Mouse (Mus musculus) gastrocnemius, adult 2 months (tissue): ENCODE data around the gene Mbd3l2. TPM values are rescaled to one million over a fixed set of nuclear protein-coding genes. Genes with fewer than 3 reads are reported as not detected.
"Not testable (repeated sequence)": the region's sequence is repeated elsewhere in the genome, so short reads cannot be mapped to it uniquely, and the experiment has no call there.

Experiments
- DNase-seq: peaks from one replicate; pipeline ENCODE4 v3.0.0; 2022
- H3K27ac ChIP-seq: fragments of 200-600 bp; 2 replicates; pipeline ENCODE4 v1.8.1; 2022; ENCODE audit warnings: mild to moderate bottlenecking
- H3K4me3 ChIP-seq: fragments of 200-600 bp; 2 replicates; pipeline ENCODE4 v1.8.1; 2022; ENCODE audit warnings: mild to moderate bottlenecking, moderate library complexity
- CTCF ChIP-seq: fragments of 200-600 bp; IDR thresholded peaks from 2 replicates; pipeline ENCODE4 v1.8.1; 2022; ENCODE audit warnings: antibody characterized with exemption, mild to moderate bottlenecking, moderate library complexity
- intact Hi-C: fragments of 180-260 bp; cut with DNase I; formaldehyde crosslinking; loops from one replicate; pipeline ENCODE4 v1.15.1; 2025
- long read RNA-seq, 2 experiments: library from polyadenylated mRNA; stranded (forward); transcript quantifications; one replicate each; pipeline ENCODE4 v2.0.0; 2021
- microRNA-seq: library from miRNA; unstranded; fragments of <30 nt; microRNA quantifications from one replicate; pipeline ENCODE4 v1.2.0, GENCODE M21; 2021
- total RNA-seq, 2 experiments: library from RNA; stranded (reverse); gene quantifications; 2 replicates each; pipeline ENCODE4 v1.2.3; 2021

Mbd3l2 gene
- total RNA-seq, result not detected
- long read RNA-seq, experiment 1, result 0 reads
- long read RNA-seq, experiment 2, result 0 reads

DNA sequence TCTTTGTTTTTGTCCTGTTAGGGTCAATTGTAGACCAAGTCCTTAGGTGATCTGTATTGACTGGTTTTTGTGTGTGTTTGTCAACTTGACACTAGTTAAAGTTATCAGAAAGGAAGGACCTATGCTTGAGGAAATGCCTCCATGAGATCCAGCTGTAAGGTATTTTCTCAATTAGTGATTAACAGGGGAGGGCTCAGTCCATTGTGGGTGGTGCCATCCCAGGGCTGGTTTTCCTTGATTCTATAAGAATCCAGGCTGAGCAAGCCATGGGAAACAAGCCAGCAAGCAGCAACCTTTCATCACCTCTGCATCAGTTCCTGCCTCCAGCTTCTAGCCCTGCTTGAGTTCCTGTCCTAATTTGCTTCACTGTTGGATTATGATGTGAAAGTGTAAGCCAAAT lies at the start of gene Mbd3l2:
Gene Mbd3l2, plus strand, starts transcription at position 301 of the 400 bp plus-strand sequence.
- DNase-seq, result no peak
- H3K4me3 ChIP-seq, result no peak within 1 kb of the TSS
- intact Hi-C loops, result no loop called here
- TF ChIP-seq CTCF, result no peak
- no peak within 1 kb of the TSS for H3K27ac ChIP-seq

DNA sequence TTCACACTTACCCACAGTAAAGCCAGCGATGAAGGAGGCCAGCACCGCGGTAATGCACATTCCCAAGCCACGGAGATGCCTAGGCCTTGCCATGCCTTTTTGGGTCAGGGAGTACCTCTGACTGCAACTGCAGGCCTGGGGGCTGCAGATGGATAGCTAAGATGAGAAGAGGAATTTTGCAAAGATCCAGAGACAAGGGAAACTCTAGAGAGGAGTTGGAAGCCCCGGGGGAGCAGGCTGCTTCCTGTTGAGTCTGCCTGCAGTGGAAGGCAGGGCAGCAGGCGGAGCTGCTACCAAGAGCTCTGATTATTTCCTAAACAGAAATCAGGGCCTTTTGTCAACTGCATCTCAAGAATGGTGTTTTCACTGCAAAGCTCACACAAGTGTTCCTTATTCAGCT lies 44.7 kb upstream of the Mbd3l2 start:
- intact Hi-C loops, result no loop called here
- H3K27ac ChIP-seq, result peak overlapping the region; percentile 75
- H3K4me3 ChIP-seq, result peak overlapping the region; percentile 57
- TF ChIP-seq CTCF, result no peak
- DNase-seq, result peak; percentile 46

DNA sequence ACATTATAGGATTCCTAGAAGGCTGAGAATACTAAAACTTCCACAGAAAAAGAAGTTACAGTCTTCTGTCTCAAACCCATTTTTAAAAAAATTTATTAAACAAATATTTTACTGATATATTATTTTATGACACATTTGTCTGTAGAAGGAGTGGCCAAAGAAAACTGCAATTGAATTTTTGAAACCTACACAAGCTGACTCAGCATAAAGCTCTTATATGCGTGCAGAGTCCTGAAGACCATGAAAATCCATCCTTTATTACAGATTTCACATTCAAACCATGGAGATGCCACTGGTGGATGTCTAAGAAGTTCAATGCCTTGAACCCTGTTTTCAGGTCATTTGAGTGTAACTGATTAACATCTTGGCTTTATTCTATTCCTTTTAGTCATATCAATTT lies 30.8 kb upstream of the Mbd3l2 start:
- intact Hi-C loops, result no loop called here
- no peak for TF ChIP-seq CTCF
- DNase-seq, result no peak
- Histone ChIP-seq H3K27ac (no peak overlapping the region), H3K4me3 (no peak overlapping the region)

DNA sequence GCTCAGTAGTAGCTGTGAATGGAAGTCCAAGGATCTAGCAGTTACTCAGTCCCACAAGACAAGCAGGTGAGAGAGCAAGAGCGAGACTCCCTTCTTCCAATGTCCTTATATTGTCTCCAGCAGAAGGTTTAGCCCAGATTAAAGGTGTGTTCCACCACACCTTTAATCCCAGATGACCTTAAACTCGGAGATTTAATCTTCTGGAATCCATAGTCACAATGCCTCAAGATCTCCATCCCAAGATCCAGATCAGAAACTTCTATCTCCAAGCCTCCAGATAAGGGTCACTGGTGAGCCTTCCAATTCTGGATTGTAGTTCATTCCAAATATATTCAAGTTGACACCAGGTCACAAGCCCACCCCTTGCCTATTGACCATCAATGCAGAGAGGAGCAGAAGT lies 27.6 kb upstream of the Mbd3l2 start, which contains the start of gene Naalad2:
Gene Naalad2, minus strand, starts transcription at position 101 of the 400 bp plus-strand sequence.
- intact Hi-C loops, H3K27ac ChIP-seq, H3K4me3 ChIP-seq, DNase-seq: not testable (repeated sequence)

DNA sequence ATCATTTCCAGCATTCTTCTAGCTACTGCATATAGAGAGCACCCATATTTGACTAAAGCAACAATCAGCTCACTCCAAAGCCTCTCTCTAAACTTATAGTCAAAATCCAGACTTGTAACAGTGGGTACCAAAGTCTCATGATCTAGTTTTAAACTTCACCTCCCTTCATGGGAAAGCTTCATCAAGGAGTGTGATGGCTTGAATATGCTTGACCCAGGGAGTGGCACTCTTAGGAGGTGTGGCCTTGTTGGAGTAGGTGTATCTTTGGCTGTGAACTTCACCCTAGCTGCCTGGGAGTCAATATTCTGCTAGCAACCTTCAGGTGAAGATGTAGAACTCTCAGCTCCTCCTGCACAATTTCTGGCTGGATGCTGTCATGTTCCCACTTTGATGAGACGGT lies 26.3 kb upstream of the Mbd3l2 start, which contains the start of gene Ubtfl1:
Gene Ubtfl1, plus strand, starts transcription at position 301 of the 400 bp plus-strand sequence.
- no peak for DNase-seq
- intact Hi-C loops, result no loop called here

DNA sequence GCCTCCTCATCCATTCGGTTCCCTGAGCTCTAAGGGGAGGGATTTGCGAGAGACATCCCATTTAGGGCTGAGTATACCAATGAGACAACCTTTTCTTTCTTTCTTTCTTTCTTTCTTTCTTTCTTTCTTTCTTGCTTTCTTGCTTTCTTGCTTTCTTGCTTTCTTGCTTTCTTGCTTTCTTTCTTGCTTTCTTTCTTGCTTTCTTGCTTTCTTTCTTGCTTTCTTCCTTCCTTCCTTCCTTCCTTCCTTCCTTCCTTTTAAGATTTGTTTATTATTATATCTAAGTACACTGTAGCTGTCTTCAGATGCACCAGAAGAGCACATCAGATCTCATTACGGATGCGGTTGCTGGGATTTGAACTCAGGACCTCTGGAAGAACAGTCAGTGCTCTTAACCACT lies 18.1 kb upstream of the Mbd3l2 start:
- H3K27ac ChIP-seq, intact Hi-C loops, H3K4me3 ChIP-seq, DNase-seq: not testable (repeated sequence)

More for the DNA sequence above, 26.3 kb upstream of the Mbd3l2 start, which contains the start of gene Ubtfl1:
- TF ChIP-seq CTCF, result no peak
- no peak within 1 kb of the TSS for H3K27ac ChIP-seq
- no peak within 1 kb of the TSS for H3K4me3 ChIP-seq

DNA sequence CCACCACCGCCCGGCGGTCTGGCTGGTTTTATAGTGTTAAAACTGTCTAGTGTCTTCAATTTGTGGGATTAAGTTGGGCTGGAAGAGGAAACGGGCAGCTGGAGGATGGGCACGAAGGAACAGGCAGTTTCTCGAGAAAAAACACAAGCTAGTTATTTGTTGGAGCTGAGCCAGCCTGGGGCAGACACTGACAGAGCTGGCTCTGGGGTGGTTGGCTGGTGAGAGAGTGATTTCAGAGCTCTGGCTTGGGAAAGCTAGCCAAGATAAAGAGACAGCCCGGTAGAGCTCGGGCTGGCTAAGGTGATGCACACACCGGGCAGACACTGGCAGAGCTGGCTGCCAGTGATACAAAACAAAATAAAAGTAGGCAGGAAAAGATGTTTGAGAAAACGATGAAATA lies 1.2 kb downstream of the Mbd3l2 start:
- no peak overlapping the region for H3K4me3 ChIP-seq
- H3K27ac ChIP-seq, result no peak overlapping the region
- DNase-seq, result no peak
- intact Hi-C loops, result no loop called here
- no peak for TF ChIP-seq CTCF

DNA sequence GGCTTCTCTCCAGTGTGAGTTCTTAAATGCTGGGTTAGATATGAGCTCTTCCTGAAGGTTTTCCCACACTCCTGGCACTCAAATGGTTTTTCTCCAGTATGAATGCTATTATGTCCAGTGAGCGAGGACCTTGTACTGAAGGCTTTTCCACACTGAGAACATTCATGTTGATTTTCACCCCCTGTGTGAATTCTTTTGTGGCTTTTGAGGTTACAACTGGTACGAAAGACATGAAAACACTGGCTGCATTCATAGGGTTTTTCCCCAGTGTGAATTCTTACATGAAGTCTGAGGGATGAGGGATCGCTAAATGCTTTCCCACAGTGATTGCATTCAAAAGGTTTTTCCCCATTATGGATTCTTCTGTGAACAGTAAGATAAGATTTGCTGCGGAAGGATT lies 26.1 kb downstream of the Mbd3l2 start:
- DNase-seq, result no peak
- no peak for TF ChIP-seq CTCF
- no peak overlapping the region for H3K4me3 ChIP-seq
- H3K27ac ChIP-seq, result no peak overlapping the region
- intact Hi-C loops, result no loop called here

DNA sequence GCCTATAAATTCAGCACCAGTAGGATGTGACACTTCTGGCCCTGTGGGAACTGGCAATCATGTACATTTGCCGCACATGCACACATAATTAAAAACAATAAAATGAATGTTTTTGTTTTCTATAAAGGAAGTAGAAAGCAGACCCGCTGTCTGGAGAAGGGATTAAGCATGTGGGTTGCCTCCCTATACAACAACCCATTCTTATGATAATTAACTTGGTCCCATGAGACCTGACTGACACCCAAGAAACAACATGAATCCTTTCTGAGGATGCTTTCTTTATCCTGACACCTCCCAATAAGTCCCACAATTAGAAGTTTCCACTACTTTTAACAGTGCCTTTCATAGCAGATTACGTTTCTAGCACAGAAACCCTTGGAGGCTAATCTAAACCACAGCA lies 36.9 kb downstream of the Mbd3l2 start:
- intact Hi-C loops, result no loop called here
- H3K4me3 ChIP-seq, result no peak overlapping the region
- H3K27ac ChIP-seq, result no peak overlapping the region
- no peak for TF ChIP-seq CTCF
- DNase-seq, result no peak

DNA sequence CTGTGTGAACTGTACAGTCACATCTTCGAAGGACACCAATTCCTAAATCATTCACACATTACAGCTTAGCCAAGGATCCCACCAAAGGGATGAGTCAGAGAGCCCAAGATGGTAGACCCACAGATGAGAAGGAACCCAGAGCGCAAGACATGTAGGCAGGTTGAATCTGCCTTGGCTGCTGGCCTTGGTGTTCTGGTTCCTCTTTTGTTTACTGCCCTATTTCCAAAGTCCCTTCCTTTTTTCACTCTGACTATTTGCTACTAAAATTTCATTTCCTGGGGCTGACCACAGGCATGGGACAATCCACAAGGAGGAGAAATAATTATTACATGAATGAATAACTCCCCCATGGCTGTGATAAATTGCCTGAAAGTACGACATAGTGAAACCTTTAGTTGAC lies 37.6 kb downstream of the Mbd3l2 start:
- Histone ChIP-seq H3K27ac (no peak overlapping the region), H3K4me3 (no peak overlapping the region)
- no peak for TF ChIP-seq CTCF
- DNase-seq, result no peak
- intact Hi-C loops, result no loop called here

DNA sequence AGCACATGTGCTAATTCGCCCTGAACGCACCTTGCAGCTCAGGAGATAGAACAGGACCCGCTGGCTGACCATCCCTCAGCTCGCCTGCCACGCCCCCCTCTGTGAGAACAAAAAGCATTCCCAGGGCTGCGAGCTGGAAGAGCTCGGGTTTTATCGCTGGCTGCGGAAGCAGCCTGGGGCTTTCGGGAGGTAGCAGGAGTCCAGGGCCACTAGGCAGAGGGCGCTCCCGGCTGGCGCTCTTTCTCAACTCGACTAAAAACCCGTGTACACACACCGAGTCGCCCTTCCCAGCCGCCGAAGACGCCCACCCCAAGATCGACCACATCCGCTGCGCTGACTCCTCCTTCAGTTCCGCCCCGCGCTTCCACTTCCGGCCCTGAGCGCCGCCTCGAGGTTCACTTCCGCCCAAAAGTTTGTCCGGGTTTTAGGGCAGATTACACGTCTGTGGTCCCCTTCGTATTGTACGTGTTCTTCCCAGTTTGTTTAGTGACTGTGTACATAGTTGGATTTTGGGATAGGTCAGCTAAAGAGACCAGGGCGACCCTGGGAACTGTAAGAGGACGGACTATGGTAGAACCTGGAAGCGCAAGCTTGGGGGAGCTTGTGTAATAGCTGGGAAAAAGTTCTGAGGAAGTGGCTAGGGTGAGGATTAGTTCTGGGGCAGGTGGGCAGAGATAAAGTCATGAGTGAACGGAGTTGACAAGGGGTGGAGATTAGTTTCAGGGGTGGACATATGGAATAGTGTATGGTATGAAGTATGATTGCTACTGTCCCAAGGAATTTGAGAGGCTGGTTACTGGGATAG lies 43.1 kb downstream of the Mbd3l2 start:
- no peak; the same call in 1 of the 2 replicates for TF ChIP-seq CTCF
- peak; percentile 77 for DNase-seq
- intact Hi-C loops, result loop anchor here (2.0 kb wide), 1 partner anchor 181 kb away; the partner anchor contains the start of gene Chordc1

DNA sequence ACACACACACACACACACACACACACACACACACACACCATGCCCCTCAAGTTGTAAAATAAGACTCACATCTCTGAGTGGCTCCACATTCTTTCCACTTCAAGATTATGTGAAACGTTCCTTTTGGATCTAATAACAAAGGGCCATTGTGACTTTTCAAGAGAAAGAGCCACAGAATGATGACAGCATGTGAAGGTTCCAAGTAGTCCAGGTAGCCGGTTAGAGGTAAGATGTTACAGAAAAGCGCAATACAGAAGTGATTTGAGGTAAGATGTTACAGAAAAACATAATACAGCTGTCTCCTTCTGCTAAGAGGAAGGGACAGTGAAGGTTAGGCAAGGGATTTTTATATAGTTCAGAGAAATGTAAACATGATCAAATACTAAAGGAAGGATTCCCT lies 47.7 kb downstream of the Mbd3l2 start, which contains the start of the genes Zfp558 and Mbd3l1:
Gene Zfp558, minus strand, starts transcription at position 101 of the 400 bp plus-strand sequence.
Gene Mbd3l1, plus strand, starts transcription at position 192 of the 400 bp plus-strand sequence.
- TF ChIP-seq CTCF, result no peak
- no peak for DNase-seq
- intact Hi-C loops, result no loop called here
- Histone ChIP-seq H3K27ac (no peak within 1 kb of the TSS), H3K4me3 (no peak within 1 kb of the TSS)

More for the DNA sequence above, 43.1 kb downstream of the Mbd3l2 start:
- peak overlapping the region; percentile 86 for H3K27ac ChIP-seq
- H3K4me3 ChIP-seq, result peak overlapping the region; percentile 77

Small RNAs within 50 kb of the gene (microRNA-seq; reads per million reads assigned to microRNA genes)
- not detected for gene Gm22854

Other genes with a start within 250 kb of the Mbd3l2 start
- 10 to 100 TPM; 60.3 to 66.2 TPM for gene Chordc1, start 138.5 kb upstream of the Mbd3l2 start, total RNA-seq
- gene Naalad2, start 27.7 kb upstream of the Mbd3l2 start, total RNA-seq, result 1 to 10 TPM; 3.1 to 5.5 TPM
- not detected for gene Ubtfl1, start 26.2 kb upstream of the Mbd3l2 start, total RNA-seq
- gene Zfp558, start 47.6 kb downstream of the Mbd3l2 start, total RNA-seq, result under 1 TPM; 0.61 to 0.81 TPM
- not detected for gene Mbd3l1, start 47.7 kb downstream of the Mbd3l2 start, total RNA-seq
- not detected for gene Muc16, start 243.9 kb downstream of the Mbd3l2 start, total RNA-seq